Mouse (Mus musculus) testis, adult 2 months (tissue): ENCODE measurements at regions not wholly inside any gene's neighbourhood (a gene's known extent, or its start where the extent isn't known, plus 50 kb on each side); places are given as distances from the start of the nearest gene placed in this dataset.

Experiments used
- CTCF ChIP-seq: fragments of 200-500 bp; IDR thresholded peaks from 2 replicates; pipeline ENCODE4 v1.5.1; 2012; ENCODE audit warnings: low read depth, mild to moderate bottlenecking, inconsistent platforms, low read length, moderate library complexity; ENCODE audit not compliant: control insufficient read depth, insufficient read depth, insufficient replicate concordance
- POLR2A ChIP-seq: fragments of 200-500 bp; IDR thresholded peaks from 2 replicates; pipeline ENCODE4 v1.6.1; 2012; ENCODE audit warnings: low read depth, mild to moderate bottlenecking, inconsistent platforms, low read length, moderate library complexity; ENCODE audit not compliant: control insufficient read depth

GRCm38 (mm10) chr19:54693714-54694113, 433.3 kb downstream of the Gpam start:
- TF ChIP-seq POLR2A, result no peak
- TF ChIP-seq CTCF, result no peak
